Comparison of ENCODE assay signal across 8 mouse cellular contexts in the genomic region with DNA sequence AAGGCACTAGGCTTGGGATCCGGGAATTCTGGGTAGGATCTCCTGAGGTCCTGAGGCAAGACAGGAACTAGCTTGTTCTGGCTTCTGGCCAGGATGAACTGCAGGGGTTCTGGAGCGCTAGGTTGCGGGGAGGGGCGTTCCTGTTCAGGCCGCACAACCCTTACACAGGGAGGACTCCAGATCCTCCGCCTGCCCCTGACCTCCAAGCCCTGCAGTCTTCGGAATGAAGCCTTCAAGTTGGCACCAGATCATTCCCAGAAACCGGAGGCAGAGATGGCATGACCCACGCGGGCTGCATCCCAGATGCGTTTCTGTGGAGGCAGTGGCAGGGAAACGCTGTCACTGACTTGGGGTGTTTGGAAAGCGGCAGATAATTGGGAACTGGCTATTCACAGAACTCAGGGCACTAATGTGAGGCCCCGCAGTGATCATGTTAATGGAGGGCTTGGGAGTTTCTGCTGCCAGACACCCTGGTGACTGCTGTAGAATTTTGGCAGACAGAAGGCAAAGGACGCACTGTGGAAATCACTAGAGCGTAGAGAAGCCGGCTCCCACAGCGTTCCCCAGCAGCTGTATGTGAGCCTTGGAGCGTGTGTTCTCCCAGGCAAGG.
DNase-seq lines count a peak whose midpoint lies in the region; ATAC-seq and TF ChIP-seq lines count a peak whose summit lies in the region.
"Had no signal": no experiment of that assay in that cellular context is flagged by ENCODE, and none has a peak within 500 bp of the region (broad histone marks: within the 10 kb centered on the region; RNA-seq: fewer than 3 reads in every experiment).

No protein-coding gene starts in this region.

- DNase-seq in right cerebral cortex, adult 18-20 months, result peak; percentile 10
- DNase-seq in right cerebral cortex, postnatal 36 days (ENCODE audit: low spot score in 2 of 2), result no peak
- peak; percentile 63 for DNase-seq in hindbrain, embryonic 10.5 days (ENCODE audit: low spot score)
- DNase-seq in liver, embryonic 13.5 days, result no peak
- no peak for DNase-seq in stomach, postnatal 0 days (ENCODE audit: low spot score)
- no peak for DNase-seq in thymus, postnatal 25 days

- peaks cover 19% of the 10 kb centered on the region for H3K4me1 ChIP-seq in hindbrain, embryonic 10.5 days (replicated peaks)
- H3K4me1 ChIP-seq in liver, embryonic 13.5 days (replicated peaks), result no peaks in the 10 kb centered on the region
- no peaks in the 10 kb centered on the region for H3K4me1 ChIP-seq in stomach, postnatal 0 days (replicated peaks; ENCODE audit: control insufficient read depth, insufficient read depth)

- H3K9ac ChIP-seq in liver, embryonic 13.5 days, result no peak overlapping the region
- peak overlapping the region; percentile 48; the same call in 1 of the 2 replicates for H3K9ac ChIP-seq in stomach, postnatal 0 days (ENCODE audit: low read length)

- peak overlapping the region; percentile 26; the same call in 1 of the 2 replicates for H3K4me2 ChIP-seq in liver, embryonic 13.5 days
- peak overlapping the region; percentile 38 for H3K4me2 ChIP-seq in stomach, postnatal 0 days (replicated peaks; ENCODE audit: low read depth)

- no peak for TF ChIP-seq EP300 in stomach, postnatal 0 days (optimal IDR thresholded peaks at IDR 0.05)

- H3K36me3 ChIP-seq in hindbrain, embryonic 10.5 days, result no peaks in the 10 kb centered on the region
- H3K36me3 ChIP-seq in liver, embryonic 13.5 days, result no peaks in the 10 kb centered on the region
- no peaks in the 10 kb centered on the region for H3K36me3 ChIP-seq in stomach, postnatal 0 days (ENCODE audit: control insufficient read depth, insufficient read depth, low read length)

- 0 out of 2 replicates have a peak, but pooled peaks have one; percentile 36 for ATAC-seq in common myeloid progenitor, adult 5-6 weeks (replicated peaks; ENCODE audit: low read depth, poor library complexity, severe bottlenecking)
- no peak for ATAC-seq in liver, embryonic 13.5 days (ENCODE audit: low read depth)
- ATAC-seq in stomach, postnatal 0 days (ENCODE audit: low FRiP score, low TSS enrichment), result no peak

- no peak for TF ChIP-seq CTCF in stomach, postnatal 0 days (IDR thresholded peaks at IDR 0.05; ENCODE audit: low read depth)

- no peaks in the 10 kb centered on the region; the same call in 1 of the 2 replicates for H3K27me3 ChIP-seq in hindbrain, embryonic 10.5 days (ENCODE audit: insufficient read depth, poor library complexity, severe bottlenecking)
- peaks cover 11% of the 10 kb centered on the region for H3K27me3 ChIP-seq in liver, embryonic 13.5 days
- H3K27me3 ChIP-seq in stomach, postnatal 0 days (ENCODE audit: control insufficient read depth, insufficient read depth, low read length), result no peaks in the 10 kb centered on the region

- 9% methylated on average over 19 of the region's 19 CpGs for WGBS in hindbrain, embryonic 10.5 days
- 15% methylated on average over 19 of the region's 19 CpGs for WGBS in liver, embryonic 13.5 days (ENCODE audit: insufficient replicate concordance)
- WGBS in stomach, postnatal 0 days, result 12% methylated on average over 19 of the region's 19 CpGs

- no peaks in the 10 kb centered on the region for H3K9me3 ChIP-seq in hindbrain, embryonic 10.5 days
- H3K9me3 ChIP-seq in liver, embryonic 13.5 days (replicated peaks), result no peaks in the 10 kb centered on the region
- no peaks in the 10 kb centered on the region for H3K9me3 ChIP-seq in stomach, postnatal 0 days (ENCODE audit: control insufficient read depth, low read length)

- H3K4me3 ChIP-seq in hindbrain, embryonic 10.5 days, result peak overlapping the region; percentile 48
- no peak overlapping the region for H3K4me3 ChIP-seq in liver, embryonic 13.5 days (replicated peaks)
- 0 out of 2 replicates have a peak overlapping the region, but pooled peaks have one; percentile 6 for H3K4me3 ChIP-seq in stomach, postnatal 0 days (ENCODE audit: low read depth, low read length)

- peak overlapping the region; percentile 68 for H3K27ac ChIP-seq in hindbrain, embryonic 10.5 days
- no peak overlapping the region for H3K27ac ChIP-seq in liver, embryonic 13.5 days
- no peak overlapping the region for H3K27ac ChIP-seq in stomach, postnatal 0 days (replicated peaks)
- H3K27ac ChIP-seq: macrophage had no signal

Comparison
In these comparisons a context has a peak if more than half of its experiments do, and no peak if none do; other contexts are left out.
1. DNase-seq: peak in right cerebral cortex, adult 18-20 months (single experiment) and hindbrain, embryonic 10.5 days (single experiment); none in right cerebral cortex, postnatal 36 days (0 of 2), liver, embryonic 13.5 days (single experiment), stomach, postnatal 0 days (single experiment) and thymus, postnatal 25 days (single experiment).